Mouse (Mus musculus) cerebellum, adult 2 months (tissue): ENCODE measurements around the gene Klc1.

Experiments
- CTCF ChIP-seq: fragments of 200-500 bp; IDR thresholded peaks from 2 replicates; pipeline ENCODE4 v1.5.1; 2011; ENCODE audit warnings: low read depth, mild to moderate bottlenecking, control low read depth, low read length, moderate library complexity, borderline replicate concordance; ENCODE audit not compliant: insufficient read depth
- POLR2A ChIP-seq: fragments of 200-500 bp; IDR thresholded peaks from 2 replicates; pipeline ENCODE4 v1.6.1; 2011; ENCODE audit warnings: low read length, control low read depth, borderline replicate concordance; ENCODE audit not compliant: insufficient read depth

- TF ChIP-seq CTCF (no peak), POLR2A (no peak)
Observed at GRCm38 (mm10) chr12:111769816-111770577, 11.3 kb downstream of the Klc1 start.
